Mouse (Mus musculus): ENCODE measurements at regions not wholly inside any gene's neighbourhood (a gene's known extent, or its start where the extent isn't known, plus 50 kb on each side); places are given as distances from the start of the nearest gene placed in this dataset.

DNA sequence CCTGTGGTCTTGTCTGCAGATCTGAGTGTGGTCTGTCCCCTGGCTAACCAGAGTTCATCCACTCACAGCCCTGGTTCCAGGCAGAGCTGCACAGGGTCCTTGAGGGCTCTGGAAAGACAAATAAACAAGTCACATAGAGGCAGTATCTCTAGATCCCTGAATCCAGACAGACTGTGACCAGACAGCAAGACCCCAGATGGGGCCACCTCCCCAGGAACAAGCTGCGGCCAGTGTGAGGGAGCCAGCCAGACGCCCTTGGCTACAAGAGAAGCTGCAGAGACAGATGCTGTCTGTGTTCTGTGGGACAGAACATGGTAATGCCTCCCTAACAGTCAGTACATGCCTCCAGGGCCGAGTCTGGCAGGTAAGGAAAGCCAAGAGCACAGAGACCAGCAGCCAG is 127.6 kb upstream of the Ccnd1 start:
- TF ChIP-seq CTCF (IDR thresholded peaks at IDR 0.05), result no peak
- DNase-seq (ENCODE audit: extremely low spot score in 1 of 2, low spot score in 2 of 2), result no peak
- H3K27ac ChIP-seq, result no peak overlapping the region
- intact Hi-C loops (cut with DNase I), result no loop called here
- H3K4me3 ChIP-seq, result no peak overlapping the region

DNA sequence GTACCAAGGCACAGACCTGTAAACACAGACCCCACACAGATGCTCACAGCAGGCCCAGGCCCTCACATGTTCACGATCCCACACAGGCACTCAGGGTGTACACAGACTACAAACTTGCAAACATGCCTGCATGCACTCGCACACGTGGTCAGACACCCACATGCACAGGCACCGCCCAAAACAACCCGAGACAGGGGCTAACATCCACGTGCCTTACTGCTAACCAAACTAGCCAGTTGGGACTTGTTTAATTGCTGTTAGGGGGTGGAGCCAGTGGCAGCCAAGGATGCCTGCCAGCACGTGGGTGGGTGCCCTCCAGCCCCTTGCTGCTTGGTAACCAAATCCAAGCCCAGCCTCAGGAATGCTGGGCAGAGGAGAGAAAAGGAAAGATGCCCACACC is 116.6 kb upstream of the Ccnd1 start:
- intact Hi-C loops (cut with DNase I), result no loop called here
- DNase-seq (ENCODE audit: extremely low spot score in 1 of 2, low spot score in 2 of 2), result no peak
- TF ChIP-seq CTCF (IDR thresholded peaks at IDR 0.05), result no peak
- H3K4me3 ChIP-seq, result no peak overlapping the region
- H3K27ac ChIP-seq, result no peak overlapping the region

DNA sequence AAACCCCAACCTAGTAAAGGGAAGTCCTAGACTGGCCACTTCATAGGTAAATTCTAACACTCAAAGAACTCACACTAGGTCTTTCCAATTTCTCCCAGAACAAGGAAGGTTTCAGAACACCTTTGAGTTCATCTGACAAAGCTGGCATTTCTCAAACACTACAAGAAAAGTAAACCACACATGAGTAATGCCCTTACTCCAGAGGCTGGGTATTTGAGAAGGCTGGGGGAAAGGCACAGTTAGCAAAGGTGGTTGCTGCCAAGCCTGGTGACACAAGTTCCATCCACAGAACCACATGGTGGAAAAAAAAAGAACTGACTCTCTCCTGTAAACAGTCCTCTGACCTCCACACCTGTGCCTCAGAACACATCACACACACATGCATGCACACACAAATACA is 111.9 kb upstream of the Ccnd1 start:
- no peak for TF ChIP-seq CTCF (IDR thresholded peaks at IDR 0.05)

DNA sequence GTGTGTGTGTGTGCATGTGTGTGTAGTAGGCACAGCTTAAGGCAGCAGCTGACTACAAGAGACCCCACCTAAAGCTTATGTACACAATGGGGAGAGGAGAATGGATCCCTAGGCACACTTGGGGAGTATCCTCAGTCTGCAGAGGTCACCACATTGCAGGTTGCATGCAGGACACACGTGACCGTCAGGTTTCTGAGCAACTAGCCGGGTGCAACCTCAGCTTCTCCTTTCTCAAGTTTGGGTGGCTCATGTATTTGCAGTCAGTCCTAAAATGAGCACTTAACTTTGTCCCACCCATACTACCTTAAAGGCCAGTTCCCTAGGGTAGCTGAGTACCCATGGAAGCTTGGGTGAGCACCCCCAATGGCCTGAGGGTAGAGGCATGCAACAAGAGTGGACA is 111.0 kb upstream of the Ccnd1 start:
- no peak overlapping the region for H3K27ac ChIP-seq
- TF ChIP-seq CTCF (IDR thresholded peaks at IDR 0.05), result no peak
- no peak overlapping the region for H3K4me3 ChIP-seq
- DNase-seq (ENCODE audit: extremely low spot score in 1 of 2, low spot score in 2 of 2), result no peak
- intact Hi-C loops (cut with DNase I), result no loop called here

More for the DNA sequence above, 111.9 kb upstream of the Ccnd1 start:
- no peak overlapping the region for H3K4me3 ChIP-seq
- intact Hi-C loops (cut with DNase I), result no loop called here
- DNase-seq (ENCODE audit: extremely low spot score in 1 of 2, low spot score in 2 of 2), result no peak
- no peak overlapping the region for H3K27ac ChIP-seq

DNA sequence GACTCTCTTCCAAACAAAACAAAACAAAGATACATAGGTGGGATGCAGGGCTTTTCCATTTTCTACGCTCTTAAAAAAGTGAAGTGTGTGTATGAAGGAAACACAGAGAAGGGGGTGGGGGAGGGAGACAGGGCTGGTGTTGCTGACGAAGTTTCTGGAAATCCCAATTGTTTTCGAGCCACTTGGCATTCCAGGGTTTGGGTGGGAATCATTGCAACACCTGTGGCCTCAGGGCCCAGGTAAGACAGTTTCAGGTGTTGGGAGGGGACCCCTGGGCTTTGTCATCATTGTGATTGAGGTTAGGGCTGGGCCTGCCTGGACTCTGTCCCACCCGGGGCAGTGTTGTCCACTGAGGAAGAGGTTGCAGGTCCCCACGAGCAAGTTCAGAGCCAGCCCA is 108.8 kb upstream of the Ccnd1 start:
- intact Hi-C loops (cut with DNase I), result no loop called here
- H3K4me3 ChIP-seq, result no peak overlapping the region
- no peak for DNase-seq (ENCODE audit: extremely low spot score in 1 of 2, low spot score in 2 of 2)
- TF ChIP-seq CTCF (IDR thresholded peaks at IDR 0.05), result no peak
- H3K27ac ChIP-seq, result no peak overlapping the region

DNA sequence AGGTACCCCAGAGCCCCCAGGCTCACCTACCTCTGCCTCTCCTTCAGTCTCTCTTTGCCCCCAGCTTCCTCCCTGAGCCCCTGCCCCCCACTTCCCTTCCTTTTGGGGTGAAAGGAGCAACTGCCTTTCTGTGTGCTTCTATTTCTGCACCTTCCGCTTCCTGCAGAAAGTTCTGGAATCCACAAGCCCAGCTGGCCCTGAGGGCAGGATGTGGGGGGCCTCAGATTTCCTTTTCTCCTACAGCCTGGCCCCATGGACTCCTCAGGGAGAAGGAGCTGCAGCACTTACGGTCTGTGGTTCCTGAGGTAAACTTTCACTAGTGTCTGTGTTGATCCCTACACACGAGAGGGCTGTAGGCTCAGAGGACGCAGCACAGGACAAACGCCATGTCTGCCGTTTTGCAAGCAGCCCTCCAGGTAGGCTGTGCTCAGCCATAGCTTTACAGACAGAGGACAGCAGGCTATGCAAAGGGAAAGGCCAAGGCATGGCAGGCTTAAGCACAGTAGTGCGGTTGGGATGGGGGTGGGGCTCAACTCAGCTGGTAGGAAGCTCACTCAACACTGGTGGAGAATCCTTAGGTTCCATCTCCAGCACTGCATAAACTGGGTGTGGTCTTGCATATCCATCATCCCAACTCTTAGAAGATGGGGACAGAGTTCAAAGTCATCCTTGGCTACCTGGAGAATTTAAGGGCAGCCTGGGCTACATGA is 108.2 kb upstream of the Ccnd1 start:
- no peak for DNase-seq (ENCODE audit: extremely low spot score in 1 of 2, low spot score in 2 of 2)
- H3K27ac ChIP-seq, result no peak overlapping the region
- no peak overlapping the region for H3K4me3 ChIP-seq
- intact Hi-C loops (cut with DNase I), result no loop called here
- no peak for TF ChIP-seq CTCF (IDR thresholded peaks at IDR 0.05)

DNA sequence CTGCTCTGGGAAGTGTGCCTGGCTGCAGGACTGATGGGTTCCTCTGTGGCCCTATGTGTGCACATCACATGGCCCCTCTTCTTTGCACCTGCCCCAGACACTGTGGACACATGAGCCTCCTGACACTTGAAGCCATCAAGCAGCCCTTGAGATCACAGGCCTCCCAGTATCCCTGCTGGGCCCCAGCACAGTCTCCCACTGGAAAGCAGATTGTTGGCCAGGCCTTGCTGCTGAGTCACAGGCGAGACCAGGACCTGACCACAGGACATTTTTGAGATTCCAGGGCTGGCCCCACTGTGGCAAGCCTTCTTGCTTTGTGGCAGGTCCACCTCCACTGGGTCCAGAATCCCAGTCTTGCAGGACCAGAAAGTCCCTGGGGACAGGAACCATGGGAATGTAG is 105.5 kb upstream of the Ccnd1 start:
- DNase-seq (ENCODE audit: extremely low spot score in 1 of 2, low spot score in 2 of 2), result no peak
- no peak for TF ChIP-seq CTCF (IDR thresholded peaks at IDR 0.05)
- Histone ChIP-seq H3K4me3 (no peak overlapping the region), H3K27ac (no peak overlapping the region)
- intact Hi-C loops (cut with DNase I), result no loop called here

DNA sequence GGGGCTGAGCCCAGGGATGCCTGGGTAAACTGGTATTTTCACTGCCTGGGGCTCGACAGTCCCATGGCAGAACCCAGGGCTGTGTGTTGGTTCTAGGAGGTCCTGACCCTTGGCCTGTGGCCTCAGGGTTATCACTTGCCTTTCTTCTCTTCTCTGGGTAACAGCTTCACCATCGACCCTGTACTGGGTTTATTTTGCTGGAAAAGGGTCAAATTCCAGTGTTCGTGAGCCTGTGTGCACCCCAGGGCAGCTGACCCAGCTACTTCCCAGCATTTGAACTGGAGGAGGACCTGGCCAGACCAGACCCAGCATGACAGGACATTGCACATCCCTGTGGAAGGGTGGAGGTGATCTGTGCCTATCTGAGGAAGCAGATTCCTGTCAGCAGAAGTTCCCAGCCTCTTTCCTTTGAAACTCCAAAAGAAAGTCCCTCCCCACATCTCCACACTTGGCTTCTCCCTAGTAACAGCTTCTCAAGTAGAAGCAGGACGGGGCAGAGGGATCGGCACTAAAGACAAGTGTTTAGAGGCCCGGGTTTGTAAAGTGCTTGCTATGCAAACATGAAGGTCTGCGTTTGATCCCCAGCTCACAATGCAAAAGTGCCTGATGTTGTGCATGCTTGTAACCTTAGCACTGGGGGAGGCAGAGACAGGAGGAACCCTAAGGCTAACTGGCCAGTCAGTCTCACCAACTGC is 103.9 kb upstream of the Ccnd1 start:
- Histone ChIP-seq H3K27ac (no peak overlapping the region), H3K4me3 (no peak overlapping the region)
- DNase-seq (ENCODE audit: extremely low spot score in 1 of 2, low spot score in 2 of 2), result no peak
- intact Hi-C loops (cut with DNase I), result no loop called here
- no peak for TF ChIP-seq CTCF (IDR thresholded peaks at IDR 0.05)

DNA sequence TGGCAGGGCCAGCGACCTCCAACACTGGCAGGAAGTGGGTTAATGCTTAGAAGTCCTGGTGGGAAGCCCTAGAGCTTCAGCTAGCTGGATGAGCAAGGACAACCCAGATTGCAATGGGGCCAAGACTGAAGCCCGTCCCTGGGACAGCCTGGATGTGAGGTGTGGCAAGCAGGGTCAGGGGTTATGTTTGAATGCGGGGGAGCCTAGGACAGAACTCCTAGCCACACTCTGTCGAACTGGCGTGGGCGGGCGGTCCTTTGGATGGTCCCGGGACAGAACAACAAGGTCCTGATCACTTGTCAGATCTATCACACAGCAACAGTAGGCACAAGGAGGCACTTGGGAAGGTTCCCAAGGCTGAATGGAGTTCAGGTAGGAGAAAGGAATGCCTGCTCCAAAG is 101.1 kb upstream of the Ccnd1 start:
- TF ChIP-seq CTCF (IDR thresholded peaks at IDR 0.05), result no peak
- intact Hi-C loops (cut with DNase I), result no loop called here
- DNase-seq (ENCODE audit: extremely low spot score in 1 of 2, low spot score in 2 of 2), result no peak
- Histone ChIP-seq H3K4me3 (no peak overlapping the region), H3K27ac (no peak overlapping the region)

DNA sequence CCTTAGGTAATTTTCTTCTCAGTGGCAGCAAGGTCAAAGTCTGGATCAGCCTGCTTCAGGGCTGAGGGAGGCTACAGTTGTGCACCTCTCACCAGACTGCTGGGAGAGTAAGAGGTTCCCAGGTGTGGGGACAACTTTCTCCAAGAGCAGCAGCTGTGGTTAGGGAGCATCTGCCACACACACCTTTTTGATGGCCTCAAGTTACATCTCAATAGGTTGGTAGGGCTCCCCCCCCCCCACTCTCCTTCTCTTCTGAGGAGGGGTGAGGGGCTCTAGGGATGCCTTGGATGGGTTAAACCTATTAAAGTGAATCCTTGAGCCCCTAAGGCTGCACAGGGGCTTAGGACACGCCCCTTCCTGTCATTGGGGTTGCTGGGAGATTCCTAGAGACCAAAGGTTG is 94.7 kb upstream of the Ccnd1 start:
- Histone ChIP-seq H3K27ac (no peak overlapping the region), H3K4me3 (no peak overlapping the region)
- no peak for DNase-seq (ENCODE audit: extremely low spot score in 1 of 2, low spot score in 2 of 2)
- no peak for TF ChIP-seq CTCF (IDR thresholded peaks at IDR 0.05)
- intact Hi-C loops (cut with DNase I), result loop anchor here (5.0 kb wide), 1 partner anchor 208 kb away; no protein-coding TSS in a partner anchor

DNA sequence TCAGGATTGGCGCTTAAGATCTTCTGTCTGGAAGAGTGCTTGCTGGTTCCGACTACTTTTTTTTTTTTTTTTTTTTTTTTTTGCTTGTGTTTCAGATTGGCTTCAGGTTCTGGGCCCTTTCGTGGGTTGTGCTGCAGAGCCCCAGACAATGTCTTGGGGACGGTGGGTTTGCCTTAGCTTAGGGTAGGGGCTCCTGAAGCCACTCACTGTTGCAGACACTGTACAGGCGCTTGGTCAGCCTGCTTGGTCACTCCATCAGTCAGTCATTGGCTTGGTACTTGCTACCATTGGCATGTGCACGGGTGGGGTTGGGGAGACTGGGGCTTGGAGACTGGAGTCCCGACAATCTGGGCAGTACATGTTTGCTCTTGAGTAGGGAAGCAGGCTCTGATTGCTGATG is 91.5 kb upstream of the Ccnd1 start:
- no peak for DNase-seq (ENCODE audit: extremely low spot score in 1 of 2, low spot score in 2 of 2)
- intact Hi-C loops (cut with DNase I), result loop anchor here (2.0 to 5.0 kb wide), 2 partner anchors 80 to 211 kb away; no protein-coding TSS in a partner anchor
- Histone ChIP-seq H3K4me3 (peak overlapping the region; percentile 34), H3K27ac (no peak overlapping the region)
- no peak for TF ChIP-seq CTCF (IDR thresholded peaks at IDR 0.05)

DNA sequence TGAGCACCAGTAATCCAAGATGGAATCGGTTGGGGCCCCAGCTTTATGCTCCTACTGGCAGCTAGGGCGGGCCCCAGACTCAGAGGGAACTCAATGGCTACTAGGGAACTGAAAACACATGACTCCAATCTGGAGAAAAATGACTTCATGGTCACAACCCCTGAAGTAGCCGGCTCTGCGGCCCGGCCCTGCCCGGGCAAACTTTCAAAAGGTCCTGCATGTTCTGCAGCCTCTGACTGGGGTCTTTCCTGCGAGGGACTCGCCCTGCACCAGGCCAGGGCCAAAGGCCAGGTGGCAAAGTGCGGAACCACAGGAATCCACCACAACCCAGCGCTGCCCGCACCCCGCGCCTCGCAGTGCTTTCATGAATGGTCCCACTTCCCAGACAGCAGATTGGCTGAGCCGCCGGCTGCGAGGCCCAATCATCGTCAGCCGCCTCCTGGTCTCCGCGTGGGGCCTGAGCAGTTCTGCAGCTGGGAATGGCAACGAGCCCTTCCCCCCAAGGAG is 91.0 kb upstream of the Ccnd1 start:
- peak overlapping the region; percentile 34 for H3K4me3 ChIP-seq
- intact Hi-C loops (cut with DNase I), result loop anchor here (2.0 to 5.0 kb wide), 2 partner anchors 80 to 212 kb away; no protein-coding TSS in a partner anchor
- TF ChIP-seq CTCF (IDR thresholded peaks at IDR 0.05), result no peak
- no peak overlapping the region for H3K27ac ChIP-seq
- peak; percentile 75 to 79 for DNase-seq (ENCODE audit: extremely low spot score in 1 of 2, low spot score in 2 of 2)
